In the genomic region with DNA sequence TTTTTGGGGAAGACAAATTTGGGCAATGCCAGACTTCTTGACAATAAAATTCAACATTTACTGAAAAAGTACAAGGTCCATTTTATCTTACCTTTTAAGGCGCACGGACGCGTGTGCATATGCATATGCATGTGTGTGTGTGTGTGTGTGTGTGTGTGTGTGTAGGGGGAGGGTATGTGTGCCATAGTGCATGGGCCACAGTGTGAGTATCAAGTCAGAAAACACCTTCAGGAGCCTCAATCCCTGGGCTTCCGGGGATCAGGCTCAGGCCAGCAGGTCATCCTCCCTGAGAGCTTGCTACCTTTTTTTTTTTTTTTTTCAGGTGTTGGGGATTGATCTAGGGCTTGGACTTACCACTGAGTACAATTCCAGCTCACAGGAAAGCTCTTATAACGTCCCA, we compare ENCODE assay signal across 23 mouse cellular contexts. TPM values are rescaled to one million over a fixed set of nuclear protein-coding genes. Genes with fewer than 3 reads are reported as not detected.
DNase-seq lines count a peak whose midpoint lies in the region; ATAC-seq and TF ChIP-seq lines count a peak whose summit lies in the region.
"Had no signal": no experiment of that assay in that cellular context is flagged by ENCODE, and none has a peak within 500 bp of the region (broad histone marks: within the 10 kb centered on the region; RNA-seq: fewer than 3 reads in every experiment).

No protein-coding gene starts in this region.

- TF ChIP-seq CTCF in heart, adult 2 months (IDR thresholded peaks at IDR 0.05): no peak
- TF ChIP-seq CTCF in intestine, postnatal 0 days (IDR thresholded peaks at IDR 0.05; ENCODE audit: low read depth): no peak

- 53% methylated on average over 6 of the region's 6 CpGs for WGBS in heart, adult 2 months
- WGBS in intestine, embryonic 14.5 days: 63% methylated on average over 6 of the region's 6 CpGs
- 73% methylated on average over 6 of the region's 6 CpGs for WGBS in intestine, postnatal 0 days
- WGBS in heart, embryonic 15.5 days: 50% methylated on average over 6 of the region's 6 CpGs
- 63% methylated on average over 6 of the region's 6 CpGs for WGBS in stomach, embryonic 14.5 days

- H3K4me2 ChIP-seq in intestine, embryonic 14.5 days (ENCODE audit: low read length): no peak overlapping the region; the same call in 1 of the 2 replicates
- H3K4me2 ChIP-seq in intestine, postnatal 0 days (replicated peaks; ENCODE audit: low read depth): no peak overlapping the region
- H3K4me2 ChIP-seq in heart, embryonic 15.5 days: peak overlapping the region; percentile 56
- no peak overlapping the region for H3K4me2 ChIP-seq in stomach, embryonic 14.5 days (replicated peaks; ENCODE audit: low read depth, low read length)
- H3K4me2 ChIP-seq: hindbrain, embryonic 15.5 days; kidney, embryonic 15.5 days; liver, embryonic 12.5 days had no signal

- no peaks in the 10 kb centered on the region for H3K36me3 ChIP-seq in heart, adult 2 months (ENCODE audit: control insufficient read depth, insufficient read depth, low read length)
- H3K36me3 ChIP-seq in intestine, embryonic 14.5 days (ENCODE audit: control insufficient read depth, insufficient read depth, low read length): no peaks in the 10 kb centered on the region
- H3K36me3 ChIP-seq in intestine, postnatal 0 days (ENCODE audit: control insufficient read depth, insufficient read depth): no peaks in the 10 kb centered on the region
- H3K36me3 ChIP-seq in heart, embryonic 15.5 days: no peaks in the 10 kb centered on the region
- no peaks in the 10 kb centered on the region for H3K36me3 ChIP-seq in stomach, embryonic 14.5 days (ENCODE audit: control insufficient read depth, insufficient read depth, low read length)
- H3K36me3 ChIP-seq: forebrain, embryonic 10.5 days; hindbrain, embryonic 15.5 days; kidney, embryonic 15.5 days; limb, embryonic 13.5 days; liver, embryonic 12.5 days had no signal

- no peak overlapping the region for H3K9ac ChIP-seq in heart, adult 2 months (ENCODE audit: low read depth, low read length)
- H3K9ac ChIP-seq in intestine, embryonic 14.5 days (ENCODE audit: low read length): no peak overlapping the region
- H3K9ac ChIP-seq in intestine, postnatal 0 days (ENCODE audit: low read depth, low read length): no peak overlapping the region
- no peak overlapping the region for H3K9ac ChIP-seq in heart, embryonic 15.5 days
- H3K9ac ChIP-seq in stomach, embryonic 14.5 days (replicated peaks; ENCODE audit: low read depth, low read length): no peak overlapping the region
- H3K9ac ChIP-seq: hindbrain, embryonic 15.5 days; kidney, embryonic 15.5 days; limb, embryonic 13.5 days; liver, embryonic 12.5 days had no signal

- H3K4me1 ChIP-seq in heart, adult 2 months (ENCODE audit: control insufficient read depth, insufficient read depth, low read length): peaks cover 2% of the 10 kb centered on the region; the same call in 1 of the 2 replicates
- H3K4me1 ChIP-seq in intestine, embryonic 14.5 days (replicated peaks; ENCODE audit: control insufficient read depth, insufficient read depth, low read length): peaks cover 7% of the 10 kb centered on the region; the same call in 1 of the 2 replicates
- H3K4me1 ChIP-seq in intestine, postnatal 0 days (replicated peaks; ENCODE audit: control insufficient read depth, insufficient read depth, low read length): no peaks in the 10 kb centered on the region
- H3K4me1 ChIP-seq in heart, embryonic 15.5 days (replicated peaks): peaks cover 20% of the 10 kb centered on the region
- 0 out of 2 replicates have a peak, but pooled peaks cover 6% of the 10 kb centered on the region for H3K4me1 ChIP-seq in stomach, embryonic 14.5 days (ENCODE audit: control insufficient read depth, insufficient read depth, low read length)
- H3K4me1 ChIP-seq: hindbrain, embryonic 15.5 days; kidney, embryonic 15.5 days; liver, embryonic 12.5 days had no signal

- no peaks in the 10 kb centered on the region for H3K9me3 ChIP-seq in intestine, embryonic 14.5 days (ENCODE audit: control insufficient read depth, low read length)
- H3K9me3 ChIP-seq in intestine, postnatal 0 days (ENCODE audit: control insufficient read depth): no peaks in the 10 kb centered on the region
- no peaks in the 10 kb centered on the region for H3K9me3 ChIP-seq in heart, embryonic 15.5 days (replicated peaks)
- H3K9me3 ChIP-seq in stomach, embryonic 14.5 days (ENCODE audit: control insufficient read depth, low read depth, low read length): no peaks in the 10 kb centered on the region
- H3K9me3 ChIP-seq: forebrain, embryonic 10.5 days; hindbrain, embryonic 15.5 days; kidney, embryonic 15.5 days; limb, embryonic 13.5 days; liver, embryonic 12.5 days had no signal

- no peak for ATAC-seq in intestine, embryonic 14.5 days (replicated peaks; ENCODE audit: low FRiP score, low TSS enrichment, low read depth)
- ATAC-seq in intestine, postnatal 0 days: no peak
- ATAC-seq in heart, embryonic 15.5 days (replicated peaks; ENCODE audit: insufficient number of reproducible peaks, insufficient read depth, low FRiP score, low read depth): no peak
- ATAC-seq in stomach, embryonic 14.5 days (ENCODE audit: insufficient number of reproducible peaks, insufficient read depth, low FRiP score, low read depth): no peak
- ATAC-seq: CD4-positive, CD25-positive, alpha-beta regulatory T cell, adult 4 months; liver, embryonic 12.5 days; Patski had no signal

- no peaks in the 10 kb centered on the region for H3K79me2 ChIP-seq in heart, adult 2 months (replicated peaks; ENCODE audit: control insufficient read depth, insufficient read depth, low read length)

- H3K27me3 ChIP-seq in heart, adult 2 months (ENCODE audit: control insufficient read depth, insufficient read depth, low read length): no peaks in the 10 kb centered on the region
- H3K27me3 ChIP-seq in intestine, embryonic 14.5 days (replicated peaks; ENCODE audit: control insufficient read depth, insufficient read depth, low read length): no peaks in the 10 kb centered on the region
- H3K27me3 ChIP-seq in intestine, postnatal 0 days (replicated peaks; ENCODE audit: control insufficient read depth, insufficient read depth, low read length): no peaks in the 10 kb centered on the region
- no peaks in the 10 kb centered on the region for H3K27me3 ChIP-seq in heart, embryonic 15.5 days
- no peaks in the 10 kb centered on the region for H3K27me3 ChIP-seq in stomach, embryonic 14.5 days (ENCODE audit: control insufficient read depth, insufficient read depth, low read length)
- H3K27me3 ChIP-seq: hindbrain, embryonic 15.5 days; kidney, embryonic 15.5 days; limb, embryonic 13.5 days; liver, embryonic 12.5 days; Patski had no signal

- H3K4me3 ChIP-seq in heart, adult 2 months: no peak overlapping the region
- no peak overlapping the region for H3K4me3 ChIP-seq in intestine, embryonic 14.5 days (ENCODE audit: low read depth, low read length)
- no peak overlapping the region for H3K4me3 ChIP-seq in intestine, postnatal 0 days (ENCODE audit: low read depth, low read length)
- H3K4me3 ChIP-seq in heart, embryonic 15.5 days: peak overlapping the region; percentile 15; the same call in 1 of the 2 replicates
- no peak overlapping the region for H3K4me3 ChIP-seq in stomach, embryonic 14.5 days (ENCODE audit: low read depth, low read length)
- H3K4me3 ChIP-seq: forebrain, embryonic 10.5 days; hindbrain, embryonic 15.5 days; kidney, embryonic 15.5 days; limb, embryonic 13.5 days; liver, embryonic 12.5 days had no signal

- peak overlapping the region; percentile 72 for H3K27ac ChIP-seq in heart, adult 2 months
- peak overlapping the region; percentile 71 for H3K27ac ChIP-seq in intestine, embryonic 14.5 days (ENCODE audit: low read depth)
- H3K27ac ChIP-seq in intestine, postnatal 0 days (ENCODE audit: low read depth, low read length): no peak overlapping the region
- H3K27ac ChIP-seq in heart, embryonic 15.5 days: peak overlapping the region; percentile 96
- peak overlapping the region; percentile 3; the same call in 1 of the 2 replicates for H3K27ac ChIP-seq in stomach, embryonic 14.5 days (ENCODE audit: low read length)
- H3K27ac ChIP-seq: hindbrain, embryonic 15.5 days; kidney, embryonic 15.5 days; liver, embryonic 12.5 days had no signal

- DNase-seq in heart, adult 2 months: no peak
- DNase-seq in heart, adult 8-10 months (ENCODE audit: low spot score): no peak
- DNase-seq in intestine, embryonic 14.5 days (ENCODE audit: low spot score): no peak
- DNase-seq in cerebellum, postnatal 25 days: no peak
- no peak for DNase-seq in MN1 (ENCODE audit: low spot score)
- DNase-seq: adrenal gland, postnatal 36 days; cerebellum, adult 9-10 months; gastrocnemius, postnatal 25 days; kidney, adult 11 months; kidney, postnatal 36 days; lung, adult 18-20 months; lung, postnatal 4 days; thymus, postnatal 25 days had no signal

- intact Hi-C loops in heart, adult 2 months (cut with DNase I): no loop called here

- no peak for TF ChIP-seq EP300 in heart, adult 2 months (IDR thresholded peaks at IDR 0.05; ENCODE audit: insufficient read depth, low read depth, low read length)

- no peak for TF ChIP-seq POLR2A in heart, adult 2 months (IDR thresholded peaks at IDR 0.05; ENCODE audit: insufficient read depth, low read depth, low read length)

RNA-seq across cellular contexts. Expression of a gene that starts 8.3 kb away (rescaled TPM):
- total RNA-seq in heart, adult 2 months (2021): 10 to 100 TPM; 18.1 to 23.0 TPM
- 4.6 and 11.9 TPM in 2 replicates for polyA plus RNA-seq in heart, adult 2 months (2012; rRNA removed)
- 10 to 100 TPM; 17.0 to 25.0 (median 20.9) TPM for total RNA-seq in heart, adult 8-10 months (2022)
- 14.7 and 16.9 TPM in 2 replicates for polyA plus RNA-seq in intestine, embryonic 14.5 days (2014; fragmentation: Nextera tagmentation; extraction: Ambion mirVana)
- 8.0 and 9.6 TPM in 2 replicates for polyA plus RNA-seq in intestine, postnatal 0 days (2015; fragmentation: Nextera tagmentation; extraction: Ambion mirVana)
- 15.5 and 15.7 TPM in 2 replicates for polyA plus RNA-seq in heart, embryonic 15.5 days (2015; fragmentation: Nextera tagmentation; extraction: Ambion mirVana)
- polyA plus RNA-seq in stomach, embryonic 14.5 days (2014; fragmentation: Nextera tagmentation; extraction: Ambion mirVana): 19.0 and 20.1 TPM in 2 replicates

RNA-seq across cellular contexts. Expression of a gene that starts 36.4 kb away (rescaled TPM):
- 100 to 1,000 TPM; 187 to 211 TPM for total RNA-seq in heart, adult 2 months (2021)
- polyA plus RNA-seq in heart, adult 2 months (2012; rRNA removed): 63.6 and 111 TPM in 2 replicates
- 100 to 1,000 TPM; 199 to 220 (median 209) TPM for total RNA-seq in heart, adult 8-10 months (2022)
- polyA plus RNA-seq in intestine, embryonic 14.5 days (2014; fragmentation: Nextera tagmentation; extraction: Ambion mirVana): 58.5 and 59.5 TPM in 2 replicates
- polyA plus RNA-seq in intestine, postnatal 0 days (2015; fragmentation: Nextera tagmentation; extraction: Ambion mirVana): 31.2 and 33.1 TPM in 2 replicates
- polyA plus RNA-seq in heart, embryonic 15.5 days (2015; fragmentation: Nextera tagmentation; extraction: Ambion mirVana): 67.4 and 71.0 TPM in 2 replicates
- polyA plus RNA-seq in stomach, embryonic 14.5 days (2014; fragmentation: Nextera tagmentation; extraction: Ambion mirVana): 52.7 and 65.1 TPM in 2 replicates

RNA-seq across cellular contexts. Expression of a gene that starts 52.5 kb away (rescaled TPM):
- 1 to 10 TPM; 2.3 to 2.5 TPM for total RNA-seq in heart, adult 2 months (2021)
- 1.6 and 3.0 TPM in 2 replicates for polyA plus RNA-seq in heart, adult 2 months (2012; rRNA removed)
- 1 to 10 TPM; 1.8 to 2.7 (median 2.4) TPM for total RNA-seq in heart, adult 8-10 months (2022)
- polyA plus RNA-seq in intestine, embryonic 14.5 days (2014; fragmentation: Nextera tagmentation; extraction: Ambion mirVana): 49.6 and 52.3 TPM in 2 replicates
- polyA plus RNA-seq in intestine, postnatal 0 days (2015; fragmentation: Nextera tagmentation; extraction: Ambion mirVana): 10.7 and 11.1 TPM in 2 replicates
- polyA plus RNA-seq in heart, embryonic 15.5 days (2015; fragmentation: Nextera tagmentation; extraction: Ambion mirVana): 27.6 and 31.9 TPM in 2 replicates
- polyA plus RNA-seq in stomach, embryonic 14.5 days (2014; fragmentation: Nextera tagmentation; extraction: Ambion mirVana): 47.4 and 48.9 TPM in 2 replicates
